Mouse (Mus musculus) limb, embryonic 14.5 days (tissue): Measurements from ENCODE around the gene Prep. TPM values are rescaled to one million over a fixed set of nuclear protein-coding genes. Genes with fewer than 3 reads are reported as not detected.
A peak's percentile ranks its signal among the peaks of the same experiment; 100 is the strongest.

Source experiments
- ATAC-seq: fragments of 200-750 bp; cut with Nextera tagmentation; 2 replicates; pipeline ENCODE4 v1.8.0; 2017; ENCODE audit warnings: low read depth, moderate number of reproducible peaks, moderate TSS enrichment; ENCODE audit not compliant: low FRiP score
- DNase-seq: peaks from one replicate; pipeline ENCODE4 v3.0.0-alpha.2; 2015; ENCODE audit warnings: low spot score
- H3K27ac ChIP-seq: fragments of 300-500 bp; sonication (generic); replicated peaks from 2 replicates; pipeline ENCODE4 v1.5.1; 2014; ENCODE audit warnings: low read depth, mild to moderate bottlenecking, low read length, moderate library complexity, mixed read lengths
- H3K27me3 ChIP-seq: fragments of 300-500 bp; sonication (generic); 2 replicates; pipeline ENCODE4 v1.6.1; 2014; ENCODE audit warnings: low read length, mixed read lengths; ENCODE audit not compliant: control insufficient read depth, insufficient read depth
- H3K36me3 ChIP-seq: fragments of 300-500 bp; sonication (generic); 2 replicates; pipeline ENCODE4 v1.6.1; 2014; ENCODE audit warnings: mild to moderate bottlenecking, low read length, moderate library complexity, mixed read lengths; ENCODE audit not compliant: control insufficient read depth, insufficient read depth
- H3K4me1 ChIP-seq: fragments of 300-500 bp; sonication (generic); 2 replicates; pipeline ENCODE4 v1.6.1; 2014; ENCODE audit warnings: antibody characterized with exemption, low read length, mixed read lengths; ENCODE audit not compliant: control insufficient read depth, insufficient read depth
- H3K4me2 ChIP-seq: fragments of 300-500 bp; sonication (generic); replicated peaks from 2 replicates; pipeline ENCODE4 v1.6.1; 2014; ENCODE audit warnings: low read depth, mild to moderate bottlenecking, low read length, moderate library complexity; ENCODE audit not compliant: severe bottlenecking
- H3K4me3 ChIP-seq: fragments of 300-500 bp; sonication (generic); replicated peaks from 2 replicates; pipeline ENCODE4 v1.5.1; 2014; ENCODE audit warnings: low read length
- H3K9ac ChIP-seq: fragments of 300-500 bp; sonication (generic); 2 replicates; pipeline ENCODE4 v1.6.1; 2014; ENCODE audit warnings: mild to moderate bottlenecking, low read depth, low read length, moderate library complexity; ENCODE audit not compliant: severe bottlenecking
- H3K9me3 ChIP-seq: fragments of 300-500 bp; sonication (generic); 2 replicates; pipeline ENCODE4 v1.6.1; 2016; ENCODE audit warnings: low read length; ENCODE audit not compliant: control insufficient read depth
- POLR2A ChIP-seq: fragments of 200-500 bp; IDR thresholded peaks from 2 replicates; pipeline ENCODE4 v1.8.0; 2012; ENCODE audit warnings: inconsistent platforms, mild to moderate bottlenecking, moderate library complexity, borderline replicate concordance; ENCODE audit not compliant: insufficient read depth, insufficient read length; ENCODE audit errors: extremely low read depth
- WGBS: fragments of 180-500 bp; shearing (Covaris S2); extraction: QIAGEN DNeasy Blood & Tissue Kit; methylation state at CpG from one replicate; pipeline ENCODE4 v1.1.7; 2014; 5-methylcytosine and 5-hydroxymethylcytosine counted together
- polyA plus RNA-seq, 2 experiments: library from polyadenylated mRNA; depleted of rRNA in 1 of 2; stranded (reverse) in 1 of 2; unstranded in 1 of 2; fragments of >200 nt; fragmentation: Nextera tagmentation in 1 of 2; extraction: Ambion mirVana in 1 of 2; gene quantifications; 2 replicates each; pipeline versions ENCODE4 v1.2.1 to v1.2.3; 2012 to 2014

The Prep gene
- polyA plus RNA-seq (2012; rRNA removed) (14.8 and 15.1 TPM in 2 replicates), polyA plus RNA-seq (2014; fragmentation: Nextera tagmentation; extraction: Ambion mirVana) (18.8 and 19.9 TPM in 2 replicates)

DNA sequence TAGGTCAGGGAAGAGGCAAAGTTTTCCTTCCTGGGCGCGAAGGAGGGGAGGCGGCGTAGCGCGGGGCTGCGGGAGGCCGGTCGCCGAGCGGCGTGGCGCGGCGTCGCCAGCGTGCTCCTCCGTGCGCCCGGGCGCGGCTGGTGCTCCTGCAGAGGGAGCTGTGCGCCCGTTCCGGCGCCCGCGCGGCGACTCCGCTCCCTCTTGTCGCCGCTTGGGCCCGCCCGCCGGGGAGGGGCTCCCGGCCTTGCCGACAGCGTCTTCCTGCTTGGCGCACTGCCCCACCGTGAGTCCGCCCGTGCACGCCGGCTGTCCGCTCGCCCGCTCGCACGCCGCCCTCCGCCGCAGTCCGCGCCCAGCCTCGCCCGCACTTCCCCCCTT lies at the start of gene Prep:
Prep (plus strand) TSS at position 273 of the 378 bp plus-strand sequence.
- H3K27me3 ChIP-seq = no peaks in the 10 kb centered on the region
- H3K9me3 ChIP-seq = no peaks in the 10 kb centered on the region
- peak within 1 kb of the TSS; percentile 71 for H3K27ac ChIP-seq
- peaks cover 1% of the 10 kb centered on the region; the same call in 1 of the 2 replicates for H3K36me3 ChIP-seq
- 0% methylated on average over 21 of the region's 57 CpGs for whole genome bisulfite sequencing
- peak within 1 kb of the TSS; percentile 57 for H3K4me2 ChIP-seq
- H3K9ac ChIP-seq = peak within 1 kb of the TSS; percentile 89
- H3K4me3 ChIP-seq = peak within 1 kb of the TSS; percentile 96
- 0 out of 2 replicates have a peak, but pooled peaks have one; percentile 13 for TF ChIP-seq POLR2A
- H3K4me1 ChIP-seq = peaks cover 11% of the 10 kb centered on the region; the same call in 1 of the 2 replicates
- ATAC-seq (peak; percentile 92), DNase-seq (peak; percentile 86)

DNA sequence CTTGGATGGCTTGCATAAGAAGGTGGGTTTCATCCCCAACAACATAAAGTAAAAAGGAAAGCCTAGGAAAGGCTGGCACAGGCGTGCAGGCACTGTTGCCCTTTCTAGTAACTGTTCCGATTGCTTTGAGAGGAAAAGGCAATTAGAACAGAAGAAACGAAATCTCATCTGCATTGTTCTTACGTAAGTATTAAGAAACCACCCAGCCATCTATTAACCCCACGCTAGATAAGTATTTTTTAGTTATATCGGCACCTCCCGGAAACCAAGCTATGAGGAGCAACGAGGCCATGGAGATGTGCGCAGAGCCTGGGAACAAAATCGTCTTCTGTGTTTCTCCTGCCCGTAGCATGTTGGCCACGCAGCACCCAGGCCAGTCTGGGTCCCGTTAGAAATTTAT lies 49.7 kb upstream of the Prep start:
- no peak for TF ChIP-seq POLR2A
- H3K27me3 ChIP-seq = no peaks in the 10 kb centered on the region
- WGBS = 86% methylated on average over 13 of the region's 13 CpGs
- H3K27ac ChIP-seq = no peak overlapping the region
- H3K9me3 ChIP-seq = no peaks in the 10 kb centered on the region
- DNase-seq (no peak), ATAC-seq (no peak)
- no peaks in the 10 kb centered on the region for H3K4me1 ChIP-seq
- no peaks in the 10 kb centered on the region for H3K36me3 ChIP-seq
- 0 out of 2 replicates have a peak overlapping the region, but pooled peaks have one; percentile 1 for H3K4me2 ChIP-seq
- H3K4me3 ChIP-seq = no peak overlapping the region
- H3K9ac ChIP-seq = no peak overlapping the region

DNA sequence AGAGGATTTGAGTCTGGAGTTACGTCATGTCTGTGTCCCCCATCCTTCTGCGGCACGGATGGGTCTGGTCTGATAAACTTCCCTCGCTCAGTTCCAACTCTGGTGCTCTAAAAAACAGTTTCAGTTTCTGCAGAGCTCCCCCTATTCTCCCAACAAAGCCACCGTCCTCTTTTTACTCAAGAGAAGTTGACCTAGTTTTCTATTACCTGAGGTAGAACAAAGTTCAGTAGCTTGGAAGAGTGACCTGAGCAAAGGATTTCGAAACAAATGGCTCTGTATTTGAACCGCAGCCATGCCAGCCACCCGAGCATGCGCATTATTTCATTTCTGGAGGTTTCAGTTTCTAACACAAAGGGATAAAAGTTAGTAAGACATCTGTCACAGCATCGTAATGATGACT lies 49.2 kb upstream of the Prep start:
- Histone ChIP-seq H3K27ac (no peak overlapping the region), H3K4me2 (0 out of 2 replicates have a peak overlapping the region, but pooled peaks have one; percentile 1), H3K27me3 (no peaks in the 10 kb centered on the region), H3K9me3 (no peaks in the 10 kb centered on the region), H3K36me3 (no peaks in the 10 kb centered on the region), H3K4me3 (no peak overlapping the region), H3K4me1 (no peaks in the 10 kb centered on the region), H3K9ac (no peak overlapping the region)
- no peak for ATAC-seq
- 80% methylated on average over 10 of the region's 10 CpGs for WGBS
- TF ChIP-seq POLR2A = no peak
- DNase-seq = no peak

DNA sequence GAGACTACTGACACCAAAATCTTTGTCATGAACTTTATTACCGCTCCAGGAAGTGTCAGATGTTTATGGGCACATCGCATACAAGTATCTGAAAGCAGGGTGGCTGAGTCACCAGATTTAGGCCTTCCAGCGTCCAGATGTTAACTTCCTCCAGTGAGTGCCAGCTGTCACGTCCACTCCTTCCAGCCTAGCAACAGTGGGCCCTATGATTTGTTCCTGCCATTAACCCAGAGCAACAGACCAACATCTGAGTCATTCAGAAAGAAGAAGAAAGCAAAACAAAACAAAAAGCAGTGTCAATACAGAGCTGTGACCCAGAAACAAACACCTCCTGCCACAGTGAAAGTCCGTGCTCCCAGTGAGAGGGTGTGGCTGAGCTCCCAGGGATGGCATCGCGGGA lies 47.6 kb upstream of the Prep start:
- WGBS = 43% methylated on average over 7 of the region's 7 CpGs
- DNase-seq = no peak
- H3K9ac ChIP-seq = no peak overlapping the region
- H3K36me3 ChIP-seq = no peaks in the 10 kb centered on the region
- H3K27me3 ChIP-seq = no peaks in the 10 kb centered on the region
- H3K4me2 ChIP-seq = no peak overlapping the region
- H3K4me3 ChIP-seq = no peak overlapping the region
- H3K4me1 ChIP-seq = no peaks in the 10 kb centered on the region
- no peak overlapping the region for H3K27ac ChIP-seq
- TF ChIP-seq POLR2A = no peak
- ATAC-seq = no peak
- H3K9me3 ChIP-seq = no peaks in the 10 kb centered on the region

DNA sequence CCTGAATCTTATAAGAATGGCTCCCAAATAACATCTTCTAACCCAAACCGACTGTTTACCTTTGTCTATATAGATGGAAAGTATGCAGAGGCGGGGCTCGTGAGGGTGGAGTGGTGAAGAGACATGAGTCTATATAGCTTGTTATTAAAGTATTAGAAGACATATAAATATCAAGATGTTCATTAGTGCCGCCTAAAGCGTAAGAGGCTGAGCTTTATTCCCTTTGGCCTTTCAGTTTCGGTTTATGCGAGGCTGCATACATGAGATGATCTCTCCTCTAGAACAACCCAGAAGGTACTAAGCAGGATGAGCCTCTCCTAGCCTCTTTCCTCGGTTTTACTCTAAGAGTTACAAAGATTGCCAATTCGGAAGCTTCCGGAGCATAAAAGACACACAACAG lies 47.2 kb upstream of the Prep start:
- H3K4me1 ChIP-seq = no peaks in the 10 kb centered on the region
- H3K9me3 ChIP-seq = no peaks in the 10 kb centered on the region
- H3K27ac ChIP-seq = no peak overlapping the region
- no peak overlapping the region for H3K9ac ChIP-seq
- DNase-seq (no peak), ATAC-seq (no peak)
- no peak overlapping the region for H3K4me2 ChIP-seq
- TF ChIP-seq POLR2A = no peak
- 88% methylated on average over 10 of the region's 10 CpGs for WGBS
- H3K36me3 ChIP-seq = no peaks in the 10 kb centered on the region
- no peaks in the 10 kb centered on the region for H3K27me3 ChIP-seq
- H3K4me3 ChIP-seq = no peak overlapping the region
